Mouse (Mus musculus): Measurements from ENCODE around the gene Pi4kb.

DNA sequence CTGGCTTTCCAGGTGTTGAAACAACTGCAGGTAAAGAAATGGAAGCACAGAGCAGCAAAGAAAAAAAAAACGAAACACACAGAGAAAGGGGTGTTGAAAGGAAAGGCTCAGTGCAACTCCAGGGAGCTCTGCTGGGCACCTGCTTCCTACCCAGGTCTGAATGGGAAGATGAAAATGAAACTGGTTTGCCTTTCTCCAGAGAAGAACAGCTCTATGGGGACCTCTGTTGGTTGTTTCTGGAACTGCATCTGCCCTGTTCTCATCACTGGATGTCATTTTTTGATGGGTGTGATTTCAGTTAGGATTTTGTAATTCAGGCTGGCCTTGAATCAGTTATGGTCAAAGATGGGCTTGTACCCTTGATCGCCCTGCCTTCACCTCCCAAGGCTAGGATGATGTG is 22.4 kb downstream of the Pi4kb start:
- TF ChIP-seq JUN (IDR thresholded peaks at IDR 0.05; ENCODE audit: insufficient read depth, low read depth, low read length) (no peak), USF2 (conservative IDR thresholded peaks at IDR 0.05; ENCODE audit: low read depth, low read length) (no peak), JUND (conservative IDR thresholded peaks at IDR 0.05; ENCODE audit: low read depth, low read length) (no peak), ETS1 (conservative IDR thresholded peaks at IDR 0.05; ENCODE audit: low read depth, low read length) (no peak), CTCF (conservative IDR thresholded peaks at IDR 0.05 in 1 of 2, IDR thresholded peaks at IDR 0.05 in 1 of 2; ENCODE audit: low read depth in 2 of 2, low read length in 2 of 2) (peak; percentile 97 to 100), EP300 (IDR thresholded peaks at IDR 0.05; ENCODE audit: low read length) (no peak), SMC3 (IDR thresholded peaks at IDR 0.05; ENCODE audit: low read depth, low read length) (peak; percentile 90), TCF12 (IDR thresholded peaks at IDR 0.05; ENCODE audit: low read depth, low read length) (no peak), ZC3H11A (IDR thresholded peaks at IDR 0.05; ENCODE audit: low read depth, low read length) (no peak), ZNF384 (IDR thresholded peaks at IDR 0.05; ENCODE audit: low read depth, low read length) (no peak), POLR2A (IDR thresholded peaks at IDR 0.05; ENCODE audit: low read depth, low read length) (no peak), TBP (conservative IDR thresholded peaks at IDR 0.05; ENCODE audit: low read depth, low read length) (no peak)

Measured in CH12.LX (cell line).